Mouse (Mus musculus) brain, embryonic 14.5 days (tissue): Measurements from ENCODE around the gene Fntb. TPM values are rescaled to one million over a fixed set of nuclear protein-coding genes. Genes with fewer than 3 reads are reported as not detected.

Source experiments
- DNase-seq: peaks from one replicate; pipeline ENCODE4 v3.0.0-alpha.2; 2011; ENCODE audit warnings: low read depth
- CTCF ChIP-seq: fragments of 200-500 bp; IDR thresholded peaks from 2 replicates; pipeline ENCODE4 v1.5.1; 2012; ENCODE audit warnings: inconsistent platforms, mild to moderate bottlenecking, moderate library complexity, borderline replicate concordance; ENCODE audit not compliant: insufficient read depth, insufficient read length; ENCODE audit errors: extremely low read depth
- POLR2A ChIP-seq: fragments of 200-500 bp; IDR thresholded peaks from 2 replicates; pipeline ENCODE4 v1.6.1; 2012; ENCODE audit warnings: mild to moderate bottlenecking, inconsistent platforms, borderline replicate concordance; ENCODE audit not compliant: poor library complexity, insufficient read depth, insufficient read length, severe bottlenecking; ENCODE audit errors: extremely low read depth
- polyA plus RNA-seq: library from polyadenylated mRNA; depleted of rRNA; stranded (reverse); fragments of >200 nt; gene quantifications from 2 replicates; pipeline ENCODE4 v1.2.3, GENCODE M21; 2012

The Fntb gene
- polyA plus RNA-seq, 1 experiment, result 40.0 TPM

DNA sequence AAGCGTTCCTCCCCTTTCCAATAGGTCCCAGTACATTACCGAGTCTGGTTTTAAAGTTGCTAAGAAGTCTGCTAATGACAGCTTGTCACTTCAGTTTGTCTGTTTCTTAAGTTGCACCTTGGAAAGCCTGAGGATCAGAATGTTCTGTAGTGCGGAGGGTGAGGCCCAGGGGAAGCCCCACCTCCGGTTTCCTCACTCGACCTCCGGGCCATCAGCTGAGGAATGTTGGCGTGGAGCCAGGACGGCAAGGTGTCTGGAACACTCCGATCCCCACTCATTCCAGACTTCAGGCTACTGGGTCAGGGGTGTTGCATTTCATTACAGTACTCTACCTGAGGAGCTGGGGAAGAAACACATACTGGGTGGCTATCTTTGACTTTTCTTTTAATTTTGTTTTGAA is 118.4 kb downstream of the Fntb start:
- TF ChIP-seq POLR2A, result no peak
- TF ChIP-seq CTCF, result no peak
- no peak for DNase-seq

DNA sequence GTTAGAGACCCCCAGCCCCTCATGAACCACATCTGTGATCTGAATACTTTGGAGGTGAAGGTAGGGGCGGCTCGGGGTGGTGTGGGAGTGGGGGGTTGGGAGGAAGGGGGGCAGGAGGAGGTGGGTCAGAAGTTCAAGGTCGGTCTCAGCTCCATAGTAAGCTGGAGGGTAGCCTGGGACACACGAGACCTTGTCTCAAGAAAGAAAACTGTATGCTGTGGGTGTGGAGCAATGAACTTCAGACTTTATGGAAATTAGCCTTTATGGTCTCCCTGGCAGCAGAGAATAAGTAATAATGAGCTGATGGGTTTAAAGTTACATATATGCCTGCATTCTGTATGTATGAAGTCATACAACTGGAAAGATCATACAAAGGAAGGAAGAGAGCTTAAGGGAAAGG is 119.7 kb downstream of the Fntb start:
- DNase-seq, result no peak
- no peak for TF ChIP-seq CTCF
- no peak for TF ChIP-seq POLR2A

DNA sequence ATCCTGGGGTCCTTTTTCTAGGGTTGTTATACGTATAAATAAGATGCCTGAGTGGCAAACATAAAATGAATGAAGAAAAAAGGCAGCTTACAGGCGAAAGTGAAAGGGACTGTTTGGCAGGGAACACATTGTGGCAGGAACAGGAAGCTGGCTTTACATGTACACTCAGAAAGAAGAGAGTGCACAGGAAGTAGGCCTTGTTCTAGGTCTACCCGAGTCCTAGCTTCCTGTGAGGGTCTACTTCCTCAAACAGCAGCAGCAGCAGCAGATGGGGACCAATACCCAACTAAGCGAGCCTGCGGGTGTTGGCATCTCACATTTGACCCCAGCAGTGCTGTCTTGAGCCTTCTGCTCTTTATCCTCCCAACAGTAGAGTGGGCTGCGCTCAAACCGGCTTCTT is 121.4 kb downstream of the Fntb start:
- TF ChIP-seq POLR2A (no peak), CTCF (no peak)

DNA sequence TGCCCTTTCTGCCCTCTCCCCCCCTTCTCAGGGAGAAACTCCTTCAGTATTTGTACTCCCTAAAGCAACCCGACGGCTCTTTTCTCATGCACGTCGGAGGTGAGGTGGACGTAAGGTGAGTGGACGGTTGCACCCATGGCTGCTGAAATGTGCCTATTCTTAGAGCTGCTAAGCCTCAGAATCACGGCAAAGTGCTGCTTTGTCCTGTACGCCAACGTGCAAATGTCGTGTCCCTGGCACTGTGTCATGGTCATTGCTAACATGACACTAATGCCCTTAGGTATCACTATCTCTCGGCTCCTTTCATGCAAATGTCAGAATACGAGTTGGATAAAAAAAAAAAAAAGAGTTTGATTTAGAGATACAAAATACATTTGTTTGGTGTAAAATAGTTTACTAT is 122.6 kb downstream of the Fntb start:
- TF ChIP-seq POLR2A, result no peak
- TF ChIP-seq CTCF, result no peak
- DNase-seq, result no peak

More for the DNA sequence above, 121.4 kb downstream of the Fntb start:
- no peak for DNase-seq

DNA sequence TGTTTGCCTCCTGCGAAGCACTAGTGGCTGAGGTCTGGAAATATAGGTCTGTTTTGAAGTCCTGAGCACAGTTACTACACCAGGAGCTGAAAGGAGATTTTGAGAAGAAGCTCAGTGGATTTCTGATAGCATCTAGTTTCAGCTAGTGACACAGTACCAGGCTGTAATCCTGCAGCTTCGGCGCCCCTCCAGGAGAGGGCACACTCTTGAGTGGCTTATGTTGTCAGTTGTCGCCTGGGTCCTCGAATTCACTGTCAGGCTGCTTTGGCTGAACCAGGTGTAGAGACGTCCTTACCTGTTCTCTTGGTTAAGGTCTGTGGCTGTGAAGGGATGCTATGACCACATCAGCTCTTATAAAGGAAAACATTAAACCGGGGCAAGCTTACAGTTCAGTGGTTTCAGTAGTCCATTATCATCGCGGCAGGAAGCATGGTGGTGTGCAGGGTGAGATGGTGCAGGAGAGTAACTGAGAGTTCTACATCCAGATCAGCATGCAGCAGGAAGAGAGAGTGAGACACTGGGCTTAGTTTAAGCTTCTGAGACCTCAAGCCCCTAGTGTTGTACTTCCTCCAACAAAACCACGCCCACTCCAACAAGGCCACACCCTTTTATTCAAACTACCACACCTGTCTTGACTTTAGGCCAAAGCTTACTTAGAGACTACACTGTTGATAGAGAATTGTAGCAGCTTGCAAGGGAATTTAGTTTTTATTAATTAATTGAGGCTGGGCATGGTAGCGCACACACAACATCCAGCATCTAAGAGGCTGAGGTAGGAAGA is 124.2 kb downstream of the Fntb start:
- no peak for DNase-seq
- TF ChIP-seq POLR2A (no peak), CTCF (no peak)

DNA sequence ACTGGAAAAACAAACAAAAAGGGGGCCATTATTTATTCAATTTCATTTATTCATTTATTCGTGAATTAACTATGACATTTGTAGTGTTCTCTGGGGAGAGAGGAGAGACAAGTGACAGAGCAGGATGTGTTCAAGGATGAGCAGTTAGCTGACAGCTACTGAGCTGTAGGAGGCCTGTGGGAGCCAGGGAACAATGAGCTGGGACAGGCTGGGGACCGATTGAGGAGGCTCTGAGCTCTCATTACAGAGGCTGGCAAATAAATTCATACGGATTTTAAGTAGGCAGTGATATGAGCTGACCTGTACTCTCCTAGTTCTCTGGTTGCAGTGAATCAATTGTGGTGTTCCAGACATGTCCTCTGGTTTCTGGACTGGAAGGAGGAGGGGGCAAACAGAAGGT is 125.8 kb downstream of the Fntb start:
- no peak for TF ChIP-seq POLR2A
- TF ChIP-seq CTCF, result no peak
- peak; percentile 38 for DNase-seq

DNA sequence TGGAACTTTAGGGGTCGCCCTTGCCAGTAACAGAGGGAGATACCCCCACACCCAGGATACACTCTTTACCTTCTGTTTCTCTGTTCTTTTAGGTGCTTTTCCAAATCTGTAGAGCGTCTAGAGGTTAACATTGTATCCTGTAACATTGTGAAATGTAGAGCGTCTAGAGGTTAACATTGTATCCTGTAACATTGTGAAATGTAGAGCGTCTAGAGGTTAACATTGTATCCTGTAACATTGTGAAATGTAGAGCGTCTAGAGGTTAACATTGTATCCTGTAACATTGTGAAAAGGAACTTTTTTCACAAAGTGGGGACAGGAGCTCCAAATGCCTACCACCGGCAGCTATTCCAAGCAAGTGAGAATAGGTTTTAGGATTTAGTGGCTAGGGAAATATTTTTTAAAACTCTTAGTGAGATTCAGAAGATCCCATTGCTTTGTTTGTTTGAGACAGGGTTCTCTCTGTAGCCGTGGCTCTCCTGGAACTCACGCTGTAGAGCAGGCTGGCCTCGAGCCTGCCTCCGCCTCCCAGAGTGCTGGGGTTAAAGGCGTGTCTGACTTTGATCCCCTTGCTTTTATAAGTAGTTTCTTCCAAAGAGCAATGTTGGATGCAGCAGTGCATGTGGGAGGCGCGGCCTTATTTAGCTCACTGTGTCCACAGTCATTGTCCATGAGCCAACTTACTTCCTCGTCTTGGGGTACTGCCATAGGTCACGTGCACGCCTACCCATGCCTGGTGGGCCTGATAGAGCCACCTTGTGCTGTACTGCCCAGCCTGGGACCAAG is 127.7 kb downstream of the Fntb start:
- TF ChIP-seq CTCF (no peak), POLR2A (no peak)

DNA sequence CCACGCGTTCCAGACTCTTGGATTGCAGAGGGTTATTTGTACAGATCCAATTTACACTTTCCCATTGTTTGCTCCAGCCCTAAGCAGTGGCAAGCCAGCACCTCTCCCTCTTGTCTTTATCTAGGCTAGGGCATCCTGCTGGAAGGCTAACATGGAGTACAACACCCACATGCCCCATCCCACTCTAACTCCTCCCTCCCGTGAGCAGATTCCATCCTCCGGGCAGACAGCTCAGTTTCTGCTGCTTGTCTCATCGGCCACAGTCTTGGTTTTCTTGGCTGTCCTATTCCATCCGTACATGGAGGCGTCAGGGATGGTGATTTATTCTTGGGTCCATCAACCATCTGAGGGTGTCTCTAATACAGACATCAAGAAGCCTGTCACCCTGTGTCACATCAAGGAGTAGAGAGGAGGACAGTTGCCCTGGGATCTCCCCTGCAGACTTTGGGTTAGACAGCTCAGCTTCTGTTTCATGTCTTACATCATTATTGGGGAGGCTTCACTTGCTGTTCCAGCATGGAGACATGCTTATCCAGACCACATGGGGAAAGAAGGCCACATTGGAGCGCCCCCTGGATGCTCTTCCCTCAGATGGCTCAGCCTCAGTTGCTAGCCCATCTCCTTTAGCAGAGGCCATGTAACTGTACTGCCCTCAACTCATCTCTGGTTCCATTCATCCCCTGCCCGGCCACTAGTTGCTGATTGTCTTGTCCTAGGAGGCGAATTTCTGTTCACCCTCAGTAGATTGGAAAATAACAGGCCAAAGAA is 129.6 kb downstream of the Fntb start:
- DNase-seq, result no peak
- TF ChIP-seq POLR2A (no peak), CTCF (0 out of 2 replicates have a peak, but pooled peaks have one; percentile 6)

More for the DNA sequence above, 127.7 kb downstream of the Fntb start:
- DNase-seq, result no peak

DNA sequence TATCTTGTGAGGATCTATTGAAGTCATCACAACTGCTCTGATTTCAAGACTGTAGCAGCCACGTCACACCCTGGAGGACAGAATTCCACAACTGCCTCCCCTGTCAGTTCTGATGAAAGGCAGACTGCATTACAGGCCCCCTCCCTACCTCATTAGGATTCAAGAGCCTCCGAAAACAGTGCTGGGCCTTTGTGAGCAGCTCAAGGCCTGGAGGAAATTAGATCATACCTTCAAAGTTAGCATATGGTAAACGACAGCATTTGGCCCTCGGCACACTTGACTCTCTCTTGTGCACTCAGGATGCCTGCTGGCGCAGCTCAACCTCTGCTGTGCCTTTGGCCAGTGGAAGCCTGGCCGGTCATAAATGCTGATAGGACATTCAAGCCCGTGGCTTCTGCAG is 130.4 kb downstream of the Fntb start:
- DNase-seq, result peak; percentile 82
- no peak for TF ChIP-seq CTCF
- no peak for TF ChIP-seq POLR2A

DNA sequence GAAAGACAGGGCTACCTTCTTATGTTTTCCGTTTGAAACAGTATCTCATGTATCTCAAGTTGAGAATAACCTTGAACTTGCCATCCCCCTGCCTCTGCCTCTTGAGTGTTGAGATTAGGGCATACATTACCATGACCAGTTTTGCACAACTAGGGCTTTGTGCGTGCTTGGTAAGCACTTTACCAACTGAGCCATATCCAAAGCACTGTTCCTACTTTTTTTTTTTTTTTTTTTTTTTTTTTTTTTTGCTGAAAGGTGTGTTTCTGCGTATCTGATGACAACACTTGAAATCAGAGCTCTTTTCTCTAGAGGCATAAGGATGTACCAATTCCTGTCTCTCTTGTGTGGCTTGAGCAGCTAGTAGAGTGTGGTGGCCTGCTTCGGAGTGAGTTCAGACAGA is 131.2 kb downstream of the Fntb start:
- no peak for TF ChIP-seq CTCF
- no peak for TF ChIP-seq POLR2A
- DNase-seq, result no peak

DNA sequence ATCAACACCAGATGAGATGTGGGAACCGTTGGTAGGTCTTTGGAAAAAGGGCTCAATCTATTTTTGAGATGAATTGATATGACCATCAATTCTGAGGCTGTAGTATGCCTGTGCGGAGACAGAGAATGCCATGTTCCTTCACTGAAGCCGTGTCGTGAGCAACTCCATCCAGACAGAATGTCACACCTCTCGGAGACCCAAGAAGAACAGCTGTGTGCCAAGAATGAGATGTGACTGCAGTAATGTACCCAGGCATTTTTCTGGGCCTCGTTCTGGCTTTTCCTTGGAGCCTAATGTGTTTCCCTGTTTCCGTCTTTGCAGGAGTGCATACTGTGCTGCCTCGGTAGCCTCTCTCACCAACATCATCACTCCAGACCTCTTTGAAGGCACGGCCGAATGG is 131.6 kb downstream of the Fntb start:
- TF ChIP-seq CTCF, result no peak
- no peak for TF ChIP-seq POLR2A
- no peak for DNase-seq

DNA sequence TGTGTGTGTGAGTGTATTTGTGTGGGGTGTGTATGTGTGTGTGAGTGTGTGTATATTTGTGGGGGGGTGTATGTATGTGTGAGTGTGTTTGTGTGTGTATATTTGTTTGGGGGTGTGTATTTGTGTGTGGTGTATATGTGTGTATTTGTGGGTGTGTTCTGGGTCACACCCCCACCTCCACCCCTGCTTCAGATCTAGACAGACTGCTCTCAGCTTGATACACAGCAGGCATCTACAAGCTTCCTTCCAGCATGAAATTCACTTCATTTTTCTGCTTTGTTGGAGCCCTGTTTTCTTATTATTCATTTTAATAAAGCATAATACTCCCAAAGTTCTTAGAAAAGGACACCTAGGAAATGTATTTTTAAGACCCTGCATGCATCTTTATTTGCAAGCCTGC is 132.8 kb downstream of the Fntb start:
- no peak for DNase-seq
- TF ChIP-seq CTCF (no peak), POLR2A (no peak)
